Mouse (Mus musculus) gastrocnemius, postnatal 25 days (tissue): Measurements from ENCODE around the gene Bcl6b. TPM values are rescaled to one million over a fixed set of nuclear protein-coding genes. Genes with fewer than 3 reads are reported as not detected.

Experiments
- microRNA-seq, 2 experiments: library from miRNA; unstranded; fragments of <30 nt; microRNA quantifications; one replicate each; pipeline ENCODE4 v1.2.0; 2021; ENCODE audit warnings: borderline replicate concordance in 2 of 2
- total RNA-seq, 2 experiments: library from RNA; stranded (reverse); gene quantifications; 1 replicate in 1 of 2; 2 replicates in 1 of 2; pipeline ENCODE4 v1.2.3; 2021

Gene Bcl6b
- total RNA-seq, 2 experiments from 2014 or later: 4.1 to 6.2 TPM

Small RNAs within 50 kb of the gene (microRNA-seq; reads per million reads assigned to microRNA genes)
- gene Mir195a (2,979 to 4,297 reads per million in 2 experiments), gene Mir497 (0 reads per million in 2 experiments), gene Mir497b (0 reads per million in 2 experiments)

Other genes with a start within 250 kb of the Bcl6b start
- gene Ctdnep1, start 248.6 kb downstream of the Bcl6b start, total RNA-seq: 100 to 1,000 TPM; 195 to 205 TPM
- 10 to 100 TPM; 37.0 to 44.2 TPM for gene Elp5, start 247.3 kb downstream of the Bcl6b start, total RNA-seq
- gene Gabarap, start 238.7 kb downstream of the Bcl6b start, total RNA-seq: 100 to 1,000 TPM; 148 to 170 TPM
- gene Phf23, start 234.0 kb downstream of the Bcl6b start, total RNA-seq: 10 to 100 TPM; 15.0 to 16.1 TPM
- 1 to 10 TPM; 3.7 to 4.1 TPM for gene Dvl2, start 229.2 kb downstream of the Bcl6b start, total RNA-seq
- 100 to 1,000 TPM; 342 to 380 TPM for gene Acadvl, start 214.4 kb downstream of the Bcl6b start, total RNA-seq
- gene Dlg4, start 212.9 kb downstream of the Bcl6b start, total RNA-seq: 1 to 10 TPM; 5.6 to 6.9 TPM
- not detected for gene Asgr1, start 175.7 kb downstream of the Bcl6b start, total RNA-seq
- gene Asgr2, start 137.2 kb downstream of the Bcl6b start, total RNA-seq: not detected
- gene Mgl2, start 99.5 kb downstream of the Bcl6b start, total RNA-seq: 1 to 10 TPM; 2.5 to 3.6 TPM
- gene Clec10a, start 73.6 kb downstream of the Bcl6b start, total RNA-seq: 1 to 10 TPM; 1.3 to 4.3 TPM
- gene Slc16a11, start 17.0 kb downstream of the Bcl6b start, total RNA-seq: not detected
- gene Slc16a13, start 8.7 kb downstream of the Bcl6b start, total RNA-seq: under 1 TPM; 0.10 to 0.88 TPM
- 10 to 100 TPM; 26.9 to 36.2 TPM for gene 0610010K14Rik, start 8.1 kb upstream of the Bcl6b start, total RNA-seq
- 1 to 10 TPM; 2.4 to 3.0 TPM for gene Gm21988, start 10.0 kb upstream of the Bcl6b start, total RNA-seq
- 100 to 1,000 TPM in 1 of 2 experiments, 10 to 100 TPM in 1; 96.1 to 126 TPM for gene Rnasek, start 10.0 kb upstream of the Bcl6b start, total RNA-seq
- under 1 TPM; 0.67 to 0.80 TPM for gene Alox12, start 25.6 kb upstream of the Bcl6b start, total RNA-seq
- not detected for gene Alox12e, start 92.8 kb upstream of the Bcl6b start, total RNA-seq
- gene Alox15, start 122.2 kb upstream of the Bcl6b start, total RNA-seq: under 1 TPM in 1 of 2 experiments, not detected in 1; 0.91 TPM
- 10 to 100 TPM; 15.5 to 18.5 TPM for gene Pelp1, start 180.2 kb upstream of the Bcl6b start, total RNA-seq
- gene Arrb2, start 202.8 kb upstream of the Bcl6b start, total RNA-seq: 1 to 10 TPM; 7.5 to 9.0 TPM
- 1 to 10 TPM; 5.6 to 6.2 TPM for gene Med11, start 222.1 kb upstream of the Bcl6b start, total RNA-seq
- under 1 TPM; 0.38 to 0.97 TPM for gene Zmynd15, start 229.6 kb upstream of the Bcl6b start, total RNA-seq
- 1 to 10 TPM; 1.3 to 2.0 TPM for gene Cxcl16, start 230.2 kb upstream of the Bcl6b start, total RNA-seq